Mouse (Mus musculus): ENCODE results near the gene Ifitm2. TPM values are rescaled to one million over a fixed set of nuclear protein-coding genes. Genes with fewer than 3 reads are reported as not detected.
A peak's percentile ranks its signal among the peaks of the same experiment; 100 is the strongest.

Gene Ifitm2
- polyA plus RNA-seq, 1 experiment from 2014 or later = 384 TPM

DNA sequence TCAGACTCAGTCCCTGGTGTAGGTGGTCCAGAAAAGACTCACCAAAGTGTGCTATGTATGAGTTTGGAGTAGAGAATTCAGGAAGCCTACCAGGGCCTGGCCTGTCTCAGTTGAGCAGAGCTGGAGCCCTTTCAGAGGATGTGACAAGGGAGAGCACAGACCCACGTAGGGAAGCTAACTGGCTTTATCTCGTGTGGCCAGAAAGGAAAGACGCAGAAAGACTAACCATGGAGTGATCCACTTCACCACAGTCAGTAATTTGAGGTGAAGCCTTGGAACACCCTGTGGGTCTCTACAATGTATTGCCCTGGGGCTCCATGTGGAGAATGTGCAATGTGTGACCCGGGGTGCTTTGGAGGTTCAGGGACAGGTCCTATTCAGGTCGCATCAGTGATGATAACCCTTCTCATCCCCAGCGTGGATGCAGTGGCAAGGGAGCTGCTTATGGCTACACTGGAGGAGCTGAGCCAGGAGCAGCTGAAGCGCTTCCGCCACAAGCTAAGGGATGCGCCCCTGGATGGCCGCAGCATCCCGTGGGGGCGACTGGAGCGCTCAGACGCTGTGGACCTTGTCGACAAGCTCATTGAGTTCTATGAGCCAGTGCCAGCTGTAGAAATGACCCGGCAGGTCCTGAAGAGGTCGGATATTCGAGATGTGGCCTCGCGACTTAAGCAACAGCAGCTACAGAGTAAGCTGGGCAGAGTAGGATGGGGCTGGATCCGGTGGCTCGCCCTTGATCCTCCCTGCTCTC lies 34.4 kb downstream of the Ifitm2 start:
- Histone ChIP-seq H3K4me1 (replicated peaks) (peaks cover 27% of the 10 kb centered on the region), H3K9ac (no peak overlapping the region), H3K4me2 (no peak overlapping the region), H3K9me3 (replicated peaks) (no peaks in the 10 kb centered on the region), H3K36me3 (replicated peaks) (no peaks in the 10 kb centered on the region), H3K4me3 (replicated peaks) (no peak overlapping the region), H3K27ac (replicated peaks) (no peak overlapping the region), H3K27me3 (peaks cover 67% of the 10 kb centered on the region)
- whole genome bisulfite sequencing (ENCODE audit: insufficient replicate concordance) = 29% methylated on average over 22 of the region's 22 CpGs
- ATAC-seq (ENCODE audit: insufficient read depth) = no peak

DNA sequence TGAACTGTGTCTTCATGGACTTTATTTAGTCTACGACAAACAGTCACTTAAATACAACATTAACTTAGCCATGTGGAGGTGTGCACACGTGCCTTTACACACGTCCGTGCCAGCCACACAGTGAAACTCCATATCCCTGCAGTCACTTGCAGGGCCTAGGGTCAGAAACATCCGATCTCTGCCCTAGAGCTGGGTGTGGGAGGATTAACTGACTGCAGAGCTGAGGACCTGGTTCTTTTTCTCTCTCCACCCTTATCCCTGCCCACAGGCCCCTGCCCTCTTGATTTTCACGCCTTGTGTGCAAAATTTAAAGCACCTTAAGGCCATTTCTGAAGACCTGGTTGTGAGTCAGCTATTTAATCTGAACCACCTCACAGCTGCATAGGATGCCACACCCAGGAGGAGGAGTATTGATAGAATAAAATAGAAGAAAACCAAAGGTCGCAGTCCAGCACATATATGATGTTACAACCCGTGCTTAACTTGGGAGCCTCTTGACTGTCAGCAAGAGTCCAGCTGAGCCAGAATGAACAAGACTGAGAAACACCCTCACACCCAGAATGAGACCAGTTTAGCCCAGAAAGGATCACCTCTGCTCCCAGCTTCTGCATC lies 35.3 kb downstream of the Ifitm2 start, which contains the start of gene Nlrp6:
TSS of gene Nlrp6 (plus strand) at position 485 of the 612 bp plus-strand sequence.
- Histone ChIP-seq H3K9me3 (replicated peaks) (no peaks in the 10 kb centered on the region), H3K4me3 (replicated peaks) (no peak within 1 kb of the TSS), H3K4me2 (no peak within 1 kb of the TSS), H3K36me3 (replicated peaks) (no peaks in the 10 kb centered on the region), H3K9ac (no peak within 1 kb of the TSS), H3K27ac (replicated peaks) (no peak within 1 kb of the TSS), H3K4me1 (replicated peaks) (peaks cover 27% of the 10 kb centered on the region), H3K27me3 (peaks cover 64% of the 10 kb centered on the region)
- WGBS (ENCODE audit: insufficient replicate concordance) = 42% methylated on average over 8 of the region's 8 CpGs
- no peak for ATAC-seq (ENCODE audit: insufficient read depth)

DNA sequence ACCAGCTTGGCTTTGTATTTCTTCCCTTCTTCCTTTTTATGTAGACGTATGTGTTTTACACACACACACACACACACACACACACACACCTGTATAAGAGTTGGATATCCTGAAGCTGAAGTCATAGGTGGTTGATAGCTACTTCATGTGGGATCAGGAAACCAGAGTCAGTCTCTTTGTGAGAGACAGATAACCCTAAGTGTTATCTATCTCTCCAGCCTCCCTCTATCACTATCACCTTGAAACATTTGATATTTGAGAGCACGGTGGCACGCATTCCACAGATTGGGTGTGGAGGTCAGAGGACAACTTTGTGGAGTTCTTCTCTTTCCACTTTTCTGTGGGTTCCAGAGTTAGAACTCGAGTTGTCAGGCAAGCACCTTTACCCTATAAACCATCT lies 35.9 kb downstream of the Ifitm2 start:
- ATAC-seq (ENCODE audit: insufficient read depth) = no peak
- H3K36me3 ChIP-seq (replicated peaks) = no peaks in the 10 kb centered on the region
- H3K4me2 ChIP-seq = no peak overlapping the region
- H3K4me1 ChIP-seq (replicated peaks) = peaks cover 27% of the 10 kb centered on the region
- no peak overlapping the region for H3K4me3 ChIP-seq (replicated peaks)
- no peaks in the 10 kb centered on the region for H3K9me3 ChIP-seq (replicated peaks)
- H3K27ac ChIP-seq (replicated peaks) = no peak overlapping the region
- H3K27me3 ChIP-seq = peaks cover 59% of the 10 kb centered on the region
- WGBS (ENCODE audit: insufficient replicate concordance) = 20% methylated on average over 4 of the region's 4 CpGs
- H3K9ac ChIP-seq = no peak overlapping the region

DNA sequence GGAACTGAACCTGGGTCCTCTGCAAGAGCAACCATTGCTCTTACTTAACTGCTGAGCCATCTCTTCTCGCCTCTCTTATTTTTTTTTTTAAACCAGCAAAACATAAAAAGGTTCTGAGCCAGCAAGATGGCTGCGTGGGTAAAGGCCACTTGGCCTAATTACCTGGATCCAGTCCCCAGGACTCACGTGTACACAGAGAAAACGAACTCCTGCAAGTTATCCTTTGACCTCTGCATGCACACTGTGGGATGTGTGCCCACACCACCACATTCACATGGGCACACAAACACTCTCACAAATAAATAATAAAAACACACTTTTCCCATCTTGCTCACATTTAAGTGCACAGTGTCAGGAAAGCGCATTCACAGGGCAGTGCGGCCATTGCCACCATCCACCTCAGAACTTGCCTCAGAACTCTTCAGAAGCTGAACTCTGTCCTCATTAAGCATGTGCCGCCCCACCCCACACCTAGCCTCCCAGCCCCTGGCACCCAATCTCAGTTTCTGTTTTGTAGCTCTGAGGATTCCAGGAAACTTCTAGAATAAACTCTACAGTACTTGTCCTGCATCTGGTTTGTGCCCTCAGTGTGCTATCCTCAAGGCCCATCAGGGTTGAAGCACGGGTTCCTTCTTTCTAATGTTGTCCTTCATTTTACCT lies 41.6 kb downstream of the Ifitm2 start:
- no peak for ATAC-seq (ENCODE audit: insufficient read depth)
- peak overlapping the region; percentile 68; the same call in 1 of the 2 replicates for H3K27ac ChIP-seq (replicated peaks)

DNA sequence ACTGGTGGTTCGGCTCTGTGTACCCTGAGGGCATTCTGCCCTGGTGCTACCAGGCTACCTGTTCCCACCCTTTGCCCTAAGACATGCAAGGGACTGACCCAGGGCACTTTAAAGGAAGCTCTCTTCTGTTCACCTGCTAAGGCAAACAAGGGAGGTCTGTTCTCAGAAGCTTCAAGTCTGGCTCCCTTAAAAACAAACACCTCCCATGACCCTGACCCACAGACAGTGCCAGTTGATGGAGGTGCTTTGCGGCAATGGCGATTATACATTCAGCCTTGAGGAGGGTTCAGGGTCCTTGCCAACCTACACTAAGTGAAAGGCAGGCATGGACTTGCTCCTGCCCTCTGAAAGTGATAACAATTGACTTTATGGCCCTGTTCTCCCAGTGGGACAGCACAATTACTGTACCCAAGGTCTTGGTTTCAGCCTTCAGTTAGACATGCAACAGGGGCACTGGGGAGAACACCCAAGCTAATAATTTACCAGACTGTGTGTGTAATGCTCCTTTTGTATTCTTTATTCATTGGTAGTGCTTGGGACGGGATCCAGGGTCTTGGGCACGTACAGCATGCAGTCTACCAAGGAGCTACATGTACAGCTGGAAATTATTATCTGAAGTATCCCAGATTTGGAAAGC lies 42.8 kb downstream of the Ifitm2 start:
- Histone ChIP-seq H3K9ac (no peak overlapping the region), H3K4me2 (no peak overlapping the region; the same call in 1 of the 2 replicates)

More for the DNA sequence above, 41.6 kb downstream of the Ifitm2 start:
- Histone ChIP-seq H3K36me3 (replicated peaks) (no peaks in the 10 kb centered on the region), H3K4me1 (replicated peaks) (peaks cover 8% of the 10 kb centered on the region; the same call in 1 of the 2 replicates), H3K4me2 (no peak overlapping the region), H3K27me3 (peaks cover 3% of the 10 kb centered on the region), H3K9me3 (replicated peaks) (no peaks in the 10 kb centered on the region), H3K4me3 (replicated peaks) (no peak overlapping the region), H3K9ac (no peak overlapping the region)
- WGBS (ENCODE audit: insufficient replicate concordance) = 62% methylated on average over 8 of the region's 8 CpGs

DNA sequence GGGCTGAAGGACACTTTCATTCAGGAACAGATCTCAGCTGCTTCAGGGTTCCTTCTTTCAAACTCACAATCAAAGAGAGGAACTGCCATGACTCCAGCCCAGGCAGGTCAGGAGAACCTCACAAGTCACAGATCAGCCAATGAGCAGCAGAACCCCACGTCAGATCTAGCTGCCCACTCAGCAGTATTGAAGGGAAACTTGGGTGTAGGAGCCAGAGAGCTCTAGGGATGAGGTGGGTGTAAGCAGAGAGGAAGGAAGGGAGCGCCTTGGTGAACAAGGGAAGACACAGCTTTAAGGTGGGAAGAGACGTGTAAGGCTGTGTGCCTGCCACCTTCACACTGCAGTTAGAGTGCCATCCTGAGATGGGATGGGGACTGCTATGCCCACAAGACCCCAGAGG lies 43.5 kb downstream of the Ifitm2 start:
- ATAC-seq (ENCODE audit: insufficient read depth) = no peak
- Histone ChIP-seq H3K27me3 (no peaks in the 10 kb centered on the region; the same call in 1 of the 2 replicates), H3K4me1 (replicated peaks) (peaks cover 19% of the 10 kb centered on the region), H3K4me3 (replicated peaks) (no peak overlapping the region), H3K27ac (replicated peaks) (peak overlapping the region; percentile 68), H3K9me3 (replicated peaks) (no peaks in the 10 kb centered on the region), H3K36me3 (replicated peaks) (no peaks in the 10 kb centered on the region), H3K9ac (no peak overlapping the region), H3K4me2 (no peak overlapping the region)
- WGBS (ENCODE audit: insufficient replicate concordance) = 35% methylated on average over 3 of the region's 3 CpGs

More for the DNA sequence above, 42.8 kb downstream of the Ifitm2 start:
- Histone ChIP-seq H3K9me3 (replicated peaks) (no peaks in the 10 kb centered on the region), H3K4me3 (replicated peaks) (no peak overlapping the region), H3K4me1 (replicated peaks) (peaks cover 19% of the 10 kb centered on the region), H3K27ac (replicated peaks) (peak overlapping the region; percentile 68), H3K36me3 (replicated peaks) (no peaks in the 10 kb centered on the region), H3K27me3 (no peaks in the 10 kb centered on the region; the same call in 1 of the 2 replicates)
- 65% methylated on average over 5 of the region's 5 CpGs for WGBS (ENCODE audit: insufficient replicate concordance)
- peak; percentile 46; the same call in 1 of the 2 replicates for ATAC-seq (ENCODE audit: insufficient read depth)

DNA sequence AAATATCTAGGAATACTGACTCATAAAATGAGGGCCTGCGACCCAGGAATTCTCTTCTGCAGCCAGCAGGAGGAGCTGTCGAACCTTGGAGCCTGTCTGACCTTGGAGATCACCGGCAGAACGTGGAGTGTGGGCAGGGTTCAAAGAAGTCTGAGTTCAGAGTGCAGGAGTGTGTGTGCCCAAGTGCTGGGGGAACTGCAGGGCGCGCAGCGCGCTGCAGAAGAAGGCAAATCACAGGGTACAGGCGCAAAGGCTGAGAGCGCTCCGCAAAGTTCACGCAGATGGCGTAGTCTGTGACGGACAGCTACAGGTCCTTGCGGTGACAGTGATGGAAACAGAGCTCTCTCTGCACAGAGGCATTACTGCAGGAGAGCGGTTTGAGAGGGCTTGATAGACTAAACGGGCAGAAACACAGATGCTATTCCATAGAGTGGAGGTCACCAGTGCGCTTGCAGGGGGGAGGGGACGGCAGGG lies 47.1 kb downstream of the Ifitm2 start:
- Histone ChIP-seq H3K9ac (0 out of 2 replicates have a peak overlapping the region, but pooled peaks have one; percentile 2), H3K4me1 (replicated peaks) (peaks cover 20% of the 10 kb centered on the region)

DNA sequence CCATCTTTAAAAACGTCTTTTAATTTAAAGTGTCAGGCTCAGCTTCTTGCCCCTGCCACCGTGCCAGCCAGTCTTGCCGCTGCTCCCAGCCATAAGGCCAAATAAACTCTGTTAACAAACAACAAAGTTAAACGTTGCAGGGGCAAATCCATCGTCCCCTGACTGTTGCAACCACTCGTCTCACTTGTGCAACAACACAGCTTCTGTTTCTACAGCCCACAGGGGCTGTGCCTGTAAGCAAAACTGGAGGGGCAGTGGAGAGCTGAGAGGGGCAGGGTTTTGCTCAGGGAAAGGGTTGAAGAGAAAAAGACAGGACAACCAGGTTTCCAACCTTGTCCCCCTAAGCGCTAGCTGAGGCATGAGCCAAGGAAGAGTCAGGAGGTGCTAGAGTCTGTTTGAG lies 47.6 kb downstream of the Ifitm2 start:
- no peak overlapping the region for H3K9ac ChIP-seq
- peak; percentile 49 for ATAC-seq (ENCODE audit: insufficient read depth)
- peak overlapping the region; percentile 61; the same call in 1 of the 2 replicates for H3K4me2 ChIP-seq
- H3K4me3 ChIP-seq (replicated peaks) = no peak overlapping the region
- H3K36me3 ChIP-seq (replicated peaks) = no peaks in the 10 kb centered on the region
- 41% methylated on average over 7 of the region's 7 CpGs for WGBS (ENCODE audit: insufficient replicate concordance)
- no peaks in the 10 kb centered on the region; the same call in none of the 2 replicates for H3K27me3 ChIP-seq
- H3K27ac ChIP-seq (replicated peaks) = peak overlapping the region; percentile 63
- peaks cover 23% of the 10 kb centered on the region for H3K4me1 ChIP-seq (replicated peaks)
- no peaks in the 10 kb centered on the region for H3K9me3 ChIP-seq (replicated peaks)

More for the DNA sequence above, 47.1 kb downstream of the Ifitm2 start:
- Histone ChIP-seq H3K27ac (replicated peaks) (peak overlapping the region; percentile 63), H3K36me3 (replicated peaks) (no peaks in the 10 kb centered on the region), H3K4me3 (replicated peaks) (peak overlapping the region; percentile 37), H3K9me3 (replicated peaks) (no peaks in the 10 kb centered on the region), H3K27me3 (no peaks in the 10 kb centered on the region; the same call in none of the 2 replicates), H3K4me2 (peak overlapping the region; percentile 61)
- peak; percentile 51 for ATAC-seq (ENCODE audit: insufficient read depth)
- 2% methylated on average over 19 of the region's 19 CpGs for WGBS (ENCODE audit: insufficient replicate concordance)

DNA sequence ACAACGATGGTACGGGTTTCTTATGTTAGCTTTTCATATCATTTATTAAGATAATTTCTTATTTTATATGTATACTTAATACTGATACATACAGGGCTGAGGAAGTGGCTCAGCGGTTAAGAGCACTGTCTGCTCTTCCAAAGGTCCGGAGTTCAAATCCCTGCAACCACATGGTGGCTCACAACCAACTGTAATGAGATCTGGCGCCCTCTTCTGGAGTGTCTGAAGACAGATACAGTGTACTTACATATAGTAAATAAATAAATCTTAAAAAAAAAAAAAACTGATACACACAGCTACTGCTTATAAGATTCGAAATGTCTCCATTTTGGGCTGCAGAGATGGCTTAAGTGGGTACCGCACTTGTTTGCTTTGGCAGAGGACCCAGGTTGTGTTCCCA lies 48.1 kb downstream of the Ifitm2 start:
- Histone ChIP-seq H3K4me3 (replicated peaks) (no peak overlapping the region), H3K27ac (replicated peaks) (peak overlapping the region; percentile 39), H3K36me3 (replicated peaks) (no peaks in the 10 kb centered on the region), H3K9ac (no peak overlapping the region), H3K9me3 (replicated peaks) (no peaks in the 10 kb centered on the region), H3K4me2 (peak overlapping the region; percentile 61; the same call in 1 of the 2 replicates), H3K27me3 (no peaks in the 10 kb centered on the region; the same call in none of the 2 replicates), H3K4me1 (replicated peaks) (peaks cover 26% of the 10 kb centered on the region)
- ATAC-seq (ENCODE audit: insufficient read depth) = no peak
- 65% methylated on average over 7 of the region's 7 CpGs for WGBS (ENCODE audit: insufficient replicate concordance)

DNA sequence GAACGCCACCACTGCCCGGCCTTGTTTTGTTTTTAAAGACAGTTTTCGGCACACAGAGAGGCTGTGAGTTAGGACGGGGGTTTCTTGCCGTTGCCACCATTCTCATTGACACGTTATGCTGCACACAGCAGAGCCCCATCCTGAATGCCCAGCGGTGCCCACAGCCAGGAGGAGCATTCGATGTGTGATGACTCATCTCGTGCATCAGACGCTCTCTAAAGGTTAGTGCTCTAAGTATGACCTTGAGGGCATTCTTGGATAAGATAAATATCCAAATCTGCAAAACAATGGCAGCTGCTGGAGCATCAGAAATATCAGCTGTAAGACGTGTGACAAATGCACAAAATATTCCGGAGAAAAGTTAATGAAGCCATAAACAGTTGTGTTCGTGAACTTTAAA lies 48.7 kb downstream of the Ifitm2 start:
- Histone ChIP-seq H3K27ac (replicated peaks) (peak overlapping the region; percentile 64; the same call in 1 of the 2 replicates), H3K9me3 (replicated peaks) (no peaks in the 10 kb centered on the region), H3K4me2 (peak overlapping the region; percentile 44), H3K9ac (no peak overlapping the region), H3K4me1 (replicated peaks) (peaks cover 21% of the 10 kb centered on the region), H3K4me3 (replicated peaks) (peak overlapping the region; percentile 40), H3K36me3 (replicated peaks) (no peaks in the 10 kb centered on the region), H3K27me3 (no peaks in the 10 kb centered on the region; the same call in none of the 2 replicates)
- WGBS (ENCODE audit: insufficient replicate concordance) = 70% methylated on average over 13 of the region's 13 CpGs
- ATAC-seq (ENCODE audit: insufficient read depth) = no peak
